Mouse (Mus musculus) midbrain, embryonic 11.5 days (tissue): ENCODE measurements around the gene 1300017J02Rik. TPM values are rescaled to one million over a fixed set of nuclear protein-coding genes. Genes with fewer than 3 reads are reported as not detected.

Source experiments
- ATAC-seq: fragments of 200-750 bp; cut with Nextera tagmentation; 2 replicates; pipeline ENCODE4 v1.8.0; 2017; ENCODE audit warnings: moderate TSS enrichment, moderate library complexity; ENCODE audit not compliant: low FRiP score
- DNase-seq: peaks from one replicate; pipeline ENCODE4 v3.0.0; 2015; ENCODE audit warnings: low spot score; ENCODE audit errors: missing footprints
- H3K27ac ChIP-seq: fragments of 300-500 bp; sonication (generic); 2 replicates; pipeline ENCODE4 v1.5.1; 2014; ENCODE audit warnings: low read depth, low read length
- H3K27me3 ChIP-seq: fragments of 300-500 bp; sonication (generic); 2 replicates; pipeline ENCODE4 v1.6.1; 2014; ENCODE audit warnings: mild to moderate bottlenecking, low read length, moderate library complexity, mixed read lengths; ENCODE audit not compliant: control insufficient read depth, insufficient read depth
- H3K36me3 ChIP-seq: fragments of 300-500 bp; sonication (generic); 2 replicates; pipeline ENCODE4 v1.6.1; 2014; ENCODE audit warnings: mild to moderate bottlenecking, low read length, moderate library complexity, mixed read lengths; ENCODE audit not compliant: control insufficient read depth, insufficient read depth
- H3K4me1 ChIP-seq: fragments of 300-500 bp; sonication (generic); 2 replicates; pipeline ENCODE4 v1.6.1; 2014; ENCODE audit warnings: low read length; ENCODE audit not compliant: control insufficient read depth, insufficient read depth
- H3K4me2 ChIP-seq: fragments of 300-500 bp; sonication (generic); 2 replicates; pipeline ENCODE4 v1.6.1; 2014; ENCODE audit warnings: mild to moderate bottlenecking, moderate library complexity
- H3K4me3 ChIP-seq: fragments of 300-500 bp; sonication (generic); 2 replicates; pipeline ENCODE4 v1.5.1; 2014; ENCODE audit warnings: low read depth, low read length
- H3K9ac ChIP-seq: fragments of 300-500 bp; sonication (generic); 2 replicates; pipeline ENCODE4 v1.6.1; 2014; ENCODE audit warnings: low read length
- H3K9me3 ChIP-seq: fragments of 300-500 bp; sonication (generic); 2 replicates; pipeline ENCODE4 v1.6.1; 2016; ENCODE audit warnings: low read length; ENCODE audit not compliant: control insufficient read depth
- WGBS: fragments of 180-500 bp; shearing (Covaris S2); extraction: QIAGEN DNeasy Blood & Tissue Kit; methylation state at CpG from one replicate; pipeline ENCODE4 v1.1.7; 2014; 5-methylcytosine and 5-hydroxymethylcytosine counted together
- polyA plus RNA-seq: library from polyadenylated mRNA; unstranded; fragments of >200 nt; fragmentation: Nextera tagmentation; extraction: Ambion mirVana; gene quantifications from 2 replicates; pipeline ENCODE4 v1.2.1, GENCODE M21; 2014

1300017J02Rik gene
- polyA plus RNA-seq, 1 experiment from 2014 or later, result 2.7 TPM

DNA sequence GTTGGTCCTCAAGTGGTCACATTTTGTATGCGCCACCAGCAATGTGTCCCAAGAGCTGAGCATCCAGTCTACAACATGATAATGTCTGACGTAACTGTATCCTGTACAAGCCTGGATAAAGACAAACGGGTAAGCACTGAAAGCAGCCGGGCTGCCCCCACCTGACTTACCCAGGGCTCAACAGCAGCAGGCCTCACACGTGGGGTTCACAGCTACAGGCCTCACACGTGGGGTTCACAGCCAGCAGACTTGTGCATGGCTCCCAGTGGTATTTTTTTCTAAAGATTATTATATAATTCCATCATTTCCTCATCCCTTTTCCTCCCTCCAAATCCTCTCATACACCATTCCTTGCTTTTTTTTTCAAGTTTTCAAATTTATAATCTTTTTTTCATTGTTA lies 5.0 kb upstream of the 1300017J02Rik start:
- H3K9ac ChIP-seq, result no peak overlapping the region
- WGBS, result 90% methylated on average over 6 of the region's 6 CpGs
- H3K4me2 ChIP-seq, result no peak overlapping the region
- H3K9me3 ChIP-seq, result no peaks in the 10 kb centered on the region
- no peak overlapping the region for H3K4me3 ChIP-seq
- peaks cover 17% of the 10 kb centered on the region for H3K36me3 ChIP-seq
- no peaks in the 10 kb centered on the region for H3K27me3 ChIP-seq
- DNase-seq (no peak), ATAC-seq (no peak)
- peaks cover 8% of the 10 kb centered on the region for H3K4me1 ChIP-seq
- no peak overlapping the region for H3K27ac ChIP-seq

- Histone ChIP-seq H3K9me3 (no peaks in the 10 kb centered on the region), H3K27me3 (no peaks in the 10 kb centered on the region), H3K9ac (peak overlapping the region; percentile 96), H3K4me1 (peaks cover 8% of the 10 kb centered on the region), H3K27ac (peak overlapping the region; percentile 77), H3K4me3 (peak overlapping the region; percentile 92), H3K4me2 (peak overlapping the region; percentile 75), H3K36me3 (peaks cover 11% of the 10 kb centered on the region; the same call in 1 of the 2 replicates)
- under 1% methylated on average over 40 of the region's 40 CpGs for WGBS
- DNase-seq (peak; percentile 94), ATAC-seq (peak; percentile 84)
Observed at GRCm38 (mm10) chr9:103305332-103306041, 605 bp upstream of the 1300017J02Rik start.

- H3K4me2 ChIP-seq, result no peak overlapping the region
- WGBS, result 57% methylated on average over 3 of the region's 3 CpGs
Observed at GRCm38 (mm10) chr9:103302666-103303065, 2.2 kb downstream of the 1300017J02Rik start.

GRCm38 (mm10) chr9:103302239-103302638 lies 2.6 kb downstream of the 1300017J02Rik start:
- Histone ChIP-seq H3K4me2 (no peak overlapping the region), H3K4me1 (peaks cover 6% of the 10 kb centered on the region), H3K27me3 (no peaks in the 10 kb centered on the region), H3K4me3 (no peak overlapping the region), H3K27ac (no peak overlapping the region), H3K9ac (no peak overlapping the region), H3K36me3 (0 out of 2 replicates have a peak, but pooled peaks cover 2% of the 10 kb centered on the region), H3K9me3 (no peaks in the 10 kb centered on the region)
- DNase-seq, result no peak
- ATAC-seq, result no peak
- 89% methylated on average over 4 of the region's 4 CpGs for WGBS

More at GRCm38 (mm10) chr9:103302666-103303065, 2.2 kb downstream of the 1300017J02Rik start:
- no peak overlapping the region for H3K27ac ChIP-seq
- H3K4me3 ChIP-seq, result no peak overlapping the region
- peaks cover 6% of the 10 kb centered on the region for H3K4me1 ChIP-seq
- peak; percentile 90 for DNase-seq
- no peak for ATAC-seq
- 0 out of 2 replicates have a peak, but pooled peaks cover 2% of the 10 kb centered on the region for H3K36me3 ChIP-seq
- H3K9me3 ChIP-seq, result no peaks in the 10 kb centered on the region
- no peak overlapping the region for H3K9ac ChIP-seq
- no peaks in the 10 kb centered on the region for H3K27me3 ChIP-seq

- no peaks in the 10 kb centered on the region for H3K27me3 ChIP-seq
- no peak overlapping the region for H3K4me3 ChIP-seq
- no peak overlapping the region for H3K27ac ChIP-seq
- H3K36me3 ChIP-seq, result no peaks in the 10 kb centered on the region
- no peak overlapping the region for H3K9ac ChIP-seq
- no peak overlapping the region for H3K4me2 ChIP-seq
- no peaks in the 10 kb centered on the region; the same call in 1 of the 2 replicates for H3K4me1 ChIP-seq
- DNase-seq (peak; percentile 28), ATAC-seq (no peak)
- H3K9me3 ChIP-seq, result no peaks in the 10 kb centered on the region
- 92% methylated on average over 8 of the region's 8 CpGs for WGBS
Observed at GRCm38 (mm10) chr9:103301086-103301485, 3.8 kb downstream of the 1300017J02Rik start.

DNA sequence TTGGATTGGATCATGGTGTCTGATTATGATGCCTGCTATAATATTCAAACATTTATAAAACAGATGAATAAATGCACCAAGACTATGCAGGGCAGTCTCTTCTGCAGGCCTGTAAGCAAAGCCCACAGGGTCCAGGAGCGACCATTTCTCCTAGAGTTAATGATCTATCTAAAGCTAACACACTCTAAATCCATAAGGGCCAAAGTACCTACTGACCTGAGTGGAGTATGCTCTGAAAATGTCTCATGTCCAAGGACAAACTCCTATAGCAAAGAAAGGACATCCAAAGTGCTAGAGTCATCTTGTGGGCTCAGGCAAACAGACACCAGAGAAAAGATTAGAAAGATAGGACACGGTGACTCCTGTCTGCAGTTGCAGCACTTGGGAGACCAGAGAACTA lies 10.4 kb downstream of the 1300017J02Rik start:
- Histone ChIP-seq H3K27ac (no peak overlapping the region), H3K4me1 (no peaks in the 10 kb centered on the region), H3K9me3 (no peaks in the 10 kb centered on the region), H3K4me2 (no peak overlapping the region), H3K36me3 (no peaks in the 10 kb centered on the region), H3K9ac (no peak overlapping the region), H3K27me3 (no peaks in the 10 kb centered on the region), H3K4me3 (no peak overlapping the region)
- no peak for ATAC-seq
- DNase-seq, result no peak
- 98% methylated on average over 2 of the region's 2 CpGs for WGBS

DNA sequence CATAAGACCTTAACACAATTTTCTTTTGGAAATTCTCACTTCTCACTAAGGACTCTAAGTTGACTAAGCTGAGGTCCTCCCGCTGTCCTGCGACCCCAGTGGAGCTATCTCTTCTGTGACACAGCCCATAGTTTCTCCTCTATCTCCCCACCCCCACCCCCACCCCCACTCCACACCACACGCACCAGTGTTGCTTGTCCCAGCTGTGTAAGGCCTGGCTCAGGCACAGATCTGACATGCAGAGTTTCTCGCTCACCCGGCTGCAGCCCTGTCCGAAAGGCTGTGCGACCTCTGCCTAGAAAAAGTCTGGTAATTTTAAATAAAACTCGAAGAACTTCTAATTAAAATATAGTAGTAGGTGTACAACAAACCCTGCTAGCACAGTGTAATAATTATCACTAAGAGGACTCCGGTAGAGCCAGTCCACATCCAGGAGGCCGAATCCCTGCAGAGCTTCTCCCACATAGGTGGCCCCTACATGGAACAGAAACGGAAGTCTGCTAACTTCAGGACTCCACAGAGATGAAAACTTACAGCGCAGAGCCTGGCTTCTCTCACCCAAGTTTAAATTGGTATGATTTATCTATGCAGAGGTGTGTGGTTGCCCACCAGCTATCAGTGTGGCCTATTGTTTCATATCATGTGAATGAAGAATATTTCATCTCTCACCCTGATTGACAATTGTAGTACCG lies 16.2 kb downstream of the 1300017J02Rik start:
- WGBS, result 89% methylated on average over 13 of the region's 13 CpGs
- Histone ChIP-seq H3K4me1 (no peaks in the 10 kb centered on the region), H3K27me3 (no peaks in the 10 kb centered on the region), H3K9ac (no peak overlapping the region), H3K4me2 (no peak overlapping the region), H3K9me3 (no peaks in the 10 kb centered on the region), H3K4me3 (no peak overlapping the region), H3K27ac (no peak overlapping the region), H3K36me3 (no peaks in the 10 kb centered on the region)
- ATAC-seq (no peak), DNase-seq (peak; percentile 53)

- Histone ChIP-seq H3K27ac (no peak overlapping the region; the same call in 1 of the 2 replicates), H3K4me1 (no peaks in the 10 kb centered on the region), H3K9me3 (no peaks in the 10 kb centered on the region), H3K4me3 (no peak overlapping the region), H3K9ac (no peak overlapping the region), H3K4me2 (no peak overlapping the region), H3K36me3 (no peaks in the 10 kb centered on the region), H3K27me3 (no peaks in the 10 kb centered on the region)
- ATAC-seq (no peak), DNase-seq (peak; percentile 17)
- WGBS, result 85% methylated on average over 19 of the region's 19 CpGs
Observed at GRCm38 (mm10) chr9:103287840-103288488, 16.9 kb downstream of the 1300017J02Rik start.
